Mouse (Mus musculus): ENCODE measurements at regions not wholly inside any gene's neighbourhood (a gene's known extent, or its start where the extent isn't known, plus 50 kb on each side); places are given as distances from the start of the nearest gene placed in this dataset.

- TF ChIP-seq EP300 (IDR thresholded peaks at IDR 0.05; ENCODE audit: low read depth) (no peak), CTCF (IDR thresholded peaks at IDR 0.05; ENCODE audit: low read depth) (no peak)
Measured at GRCm38 (mm10) chr8:92080852-92081251, 276.6 kb upstream of the Irx5 start.

Data from liver, postnatal 0 days (tissue).